Mouse (Mus musculus) heart, postnatal 14 days (tissue): ENCODE measurements around the gene Bad. TPM values are rescaled to one million over a fixed set of nuclear protein-coding genes. Genes with fewer than 3 reads are reported as not detected.
"Not testable (repeated sequence)": the region's sequence is repeated elsewhere in the genome, so short reads cannot be mapped to it uniquely, and the experiment has no call there.

Experiments used
- DNase-seq, 2 experiments: peaks; one replicate each; pipeline ENCODE4 v3.0.0; 2021 to 2022
- intact Hi-C: fragments of 180-260 bp; cut with DNase I; formaldehyde crosslinking; loops from one replicate; pipeline ENCODE4 v1.15.1; 2025
- total RNA-seq, 2 experiments: library from RNA; stranded (reverse); gene quantifications; 2 replicates each; pipeline ENCODE4 v1.2.3; 2021

Gene Bad
- total RNA-seq, 2 experiments from 2014 or later: 28.6 to 29.9 TPM

GRCm38 (mm10) chr19:6979001-6979479 lies 37.4 kb downstream of the Bad start:
- DNase-seq: peak; percentile 29 to 32
- intact Hi-C loops: loop anchor here (2.0 kb wide), 2 partner anchors 42 to 56 kb away; no protein-coding TSS in a partner anchor

DNA sequence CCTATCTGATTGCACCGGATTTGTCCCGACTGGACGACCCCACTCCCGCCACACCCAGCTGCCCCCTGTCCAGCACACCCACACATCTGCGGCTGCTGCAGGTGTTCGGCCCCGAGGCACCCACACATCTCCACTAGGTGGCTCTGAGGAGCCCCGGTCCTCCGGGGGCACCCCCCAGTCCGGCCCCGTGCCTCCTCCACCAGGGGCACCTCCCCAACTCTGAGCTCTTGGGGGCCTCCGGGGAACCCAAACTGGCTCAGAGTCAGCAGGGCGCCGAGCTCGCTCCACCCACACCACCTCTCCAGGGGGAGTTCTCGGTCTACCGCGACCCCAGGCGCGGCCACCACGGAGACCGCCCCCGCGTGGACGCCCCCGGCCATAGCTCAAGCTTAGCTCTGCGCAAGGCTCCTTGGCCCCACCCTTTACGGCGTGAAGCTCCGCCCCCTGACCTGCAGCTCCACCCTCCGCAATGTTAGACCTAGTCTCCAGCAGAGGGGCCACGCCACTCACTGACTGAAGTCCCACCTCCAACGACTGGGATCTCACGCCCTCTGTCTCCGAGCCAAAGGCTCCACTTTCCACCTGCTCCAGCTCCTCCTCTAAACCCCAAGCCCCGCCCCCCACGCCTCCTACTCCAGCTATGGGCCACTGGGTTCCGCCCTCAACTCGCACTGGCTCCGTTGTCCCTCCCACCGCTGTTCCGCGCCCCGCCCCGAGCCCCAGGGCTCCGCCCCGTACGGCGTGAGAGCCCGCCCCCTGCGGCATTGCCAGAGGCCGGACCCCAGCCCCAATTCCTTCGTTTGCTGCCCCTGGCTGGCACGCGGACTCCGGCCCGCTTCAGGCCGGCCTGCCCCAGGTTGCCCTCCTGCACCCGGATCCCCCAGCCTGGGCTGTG lies 38.1 kb downstream of the Bad start:
- peak; percentile 99 to 100 for DNase-seq
- intact Hi-C loops: loop anchor here (2.0 kb wide), 2 partner anchors 41 to 57 kb away; no protein-coding TSS in a partner anchor

GRCm38 (mm10) chr19:6980381-6981093 lies 38.9 kb downstream of the Bad start, which contains the start of gene Fkbp2:
Gene Fkbp2 (minus strand): TSS chr19:6980501.
- intact Hi-C loops: no loop called here

GRCm38 (mm10) chr19:6981465-6981864 lies 39.8 kb downstream of the Bad start:
- intact Hi-C loops: no loop called here
- no peak for DNase-seq

More at GRCm38 (mm10) chr19:6980381-6981093, 38.9 kb downstream of the Bad start, which contains the start of gene Fkbp2:
- peak; percentile 99 for DNase-seq

- DNase-seq: no peak
- intact Hi-C loops: no loop called here
Observed at GRCm38 (mm10) chr19:6983621-6984020, 42.0 kb downstream of the Bad start.

GRCm38 (mm10) chr19:6985300-6985699 lies 43.6 kb downstream of the Bad start:
- intact Hi-C loops: no loop called here
- no peak for DNase-seq

DNA sequence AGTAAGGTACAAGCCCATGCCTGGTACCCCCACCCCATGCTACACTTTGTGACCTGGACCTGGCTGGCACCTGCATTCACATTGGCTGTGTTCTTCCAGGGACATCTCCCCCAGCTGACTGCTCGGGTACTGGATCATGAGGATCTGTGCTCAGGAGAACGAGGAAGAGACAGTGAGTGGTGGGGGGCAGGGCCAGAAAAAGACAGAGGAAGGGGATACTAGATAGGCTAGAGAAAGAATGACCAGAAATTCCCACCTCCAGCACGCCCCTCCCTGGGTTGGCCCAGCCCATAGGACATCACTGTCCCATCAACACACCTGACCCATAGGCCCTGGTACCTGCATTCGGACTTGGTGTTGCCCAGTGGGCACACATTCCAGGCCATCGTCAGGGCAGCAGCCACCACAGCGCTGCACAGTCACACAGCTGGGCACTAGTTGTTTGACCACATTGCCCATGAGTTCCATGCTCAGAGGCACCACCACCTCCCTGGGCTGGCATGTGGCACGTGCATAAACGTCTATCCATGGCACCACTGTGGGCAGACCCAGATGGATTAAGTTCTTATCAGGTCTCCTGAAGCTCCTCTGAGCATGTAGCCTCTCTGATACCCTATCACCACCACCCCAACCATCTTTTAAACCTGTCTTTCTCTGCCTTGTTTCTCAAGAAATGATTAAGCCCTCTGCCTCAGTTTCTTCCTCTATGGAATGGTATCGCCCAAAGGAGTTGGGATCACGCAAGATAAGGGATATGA lies 44.5 kb downstream of the Bad start:
- intact Hi-C loops: no loop called here
- DNase-seq: no peak

DNA sequence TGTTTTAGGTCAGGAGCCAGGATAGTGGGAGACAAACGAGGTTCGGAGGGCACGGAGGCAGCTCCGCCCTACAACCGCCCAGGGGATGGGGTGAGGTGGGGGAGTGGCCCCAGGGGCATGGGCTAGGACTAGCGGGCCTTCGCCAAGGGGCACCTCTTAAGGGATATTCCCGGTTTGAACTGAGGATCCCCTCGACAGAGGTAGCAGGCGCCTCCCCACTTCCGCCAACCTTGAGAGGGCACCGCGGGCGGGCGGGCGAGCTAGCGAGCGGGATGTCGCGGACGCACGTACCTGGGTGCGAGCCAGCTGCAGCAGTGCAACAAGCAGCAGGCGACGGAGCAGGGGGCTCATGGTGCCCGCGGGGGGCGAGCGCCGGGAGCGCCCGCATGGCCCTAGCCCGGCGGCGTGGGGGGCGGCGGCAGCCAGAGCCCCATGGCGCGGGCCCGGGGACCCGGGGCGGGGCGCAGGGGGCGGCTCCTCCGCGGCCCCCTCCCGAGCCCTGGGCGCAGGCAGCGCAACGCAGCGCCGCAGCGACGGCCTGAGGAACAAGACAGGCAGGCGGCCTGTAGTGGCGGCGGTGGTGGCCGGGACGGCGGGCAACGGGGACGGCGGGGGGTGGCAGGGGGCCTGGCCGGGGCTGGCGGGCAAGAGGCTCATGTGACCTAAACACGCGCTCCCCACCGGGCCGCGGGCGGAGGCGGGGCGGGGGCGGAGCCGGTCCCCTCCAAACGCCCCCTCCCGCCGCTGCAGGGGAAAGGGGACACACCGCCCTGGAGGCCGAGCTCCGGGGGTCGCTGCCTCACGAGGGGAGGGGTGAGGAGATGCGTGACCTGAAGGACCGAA lies 45.6 kb downstream of the Bad start, which contains the start of gene Vegfb:
Gene Vegfb (minus strand): TSS at position 591 of the 843 bp plus-strand sequence.
- intact Hi-C loops: no loop called here

GRCm38 (mm10) chr19:6987904-6988285 lies 46.2 kb downstream of the Bad start:
- no peak for DNase-seq
- intact Hi-C loops: no loop called here

More for the DNA sequence above, 45.6 kb downstream of the Bad start, which contains the start of gene Vegfb:
- DNase-seq: peak; percentile 74 to 77

DNA sequence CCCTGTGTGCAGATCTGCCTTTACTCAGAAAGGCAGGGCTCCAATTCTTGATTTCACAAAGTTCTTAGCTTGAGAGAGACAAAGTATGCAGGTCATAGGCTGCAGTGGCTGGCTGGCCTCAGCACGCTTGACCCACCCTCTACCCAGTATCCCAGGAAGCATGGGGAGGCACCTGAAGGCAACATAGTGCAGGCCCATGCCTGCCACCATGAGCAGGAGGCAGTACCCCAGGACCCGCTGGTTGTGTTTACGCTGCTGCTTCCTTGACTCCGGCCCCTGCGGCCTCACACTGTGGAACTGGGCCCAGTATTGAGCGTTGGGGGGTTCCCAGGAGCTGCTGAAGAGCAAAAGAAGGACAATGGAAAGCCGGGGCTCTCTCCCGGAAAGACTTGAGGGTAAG lies 47.6 kb downstream of the Bad start:
- intact Hi-C loops: no loop called here
- no peak for DNase-seq

DNA sequence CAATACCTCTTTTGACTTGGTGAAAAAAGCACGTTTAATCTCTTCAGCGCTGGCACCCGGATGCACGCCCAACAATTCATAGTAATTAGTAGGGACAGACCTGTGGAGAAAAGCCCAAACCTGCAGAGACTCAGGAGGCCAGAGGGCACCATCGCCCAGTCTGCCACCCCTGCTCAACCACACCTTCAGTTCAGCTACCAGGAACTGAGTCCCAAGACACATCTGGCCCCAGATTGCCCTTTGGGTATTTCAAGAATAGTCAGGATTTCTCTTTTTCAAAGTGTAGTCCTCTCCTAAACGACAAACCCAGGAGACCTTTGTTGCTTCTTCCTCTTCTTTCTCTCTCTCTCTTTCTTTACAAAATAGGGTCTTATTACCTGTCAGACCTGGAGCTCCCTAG lies 49.1 kb downstream of the Bad start:
- intact Hi-C loops: no loop called here

DNA sequence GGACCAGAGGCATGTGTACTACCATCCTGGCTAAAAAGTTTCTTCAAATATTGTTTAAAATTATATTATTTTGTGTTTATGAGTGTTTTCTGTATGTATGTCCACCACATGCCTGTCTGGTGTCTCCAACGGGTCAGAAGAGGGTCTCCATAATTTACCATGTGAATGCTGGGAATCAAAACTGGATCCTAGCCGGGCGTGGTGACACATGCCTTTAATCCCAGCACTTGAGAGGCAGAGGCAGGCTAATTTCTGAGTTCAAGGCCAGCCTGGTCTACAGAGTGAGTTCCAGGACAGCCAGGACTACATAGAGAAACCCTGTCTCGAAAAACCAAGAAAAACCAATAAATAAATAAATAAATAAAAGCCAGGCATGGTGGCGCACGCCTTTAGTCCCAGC lies 49.5 kb downstream of the Bad start:
- DNase-seq, intact Hi-C loops: not testable (repeated sequence)

More for the DNA sequence above, 49.1 kb downstream of the Bad start:
- no peak for DNase-seq

- intact Hi-C loops: no loop called here
- DNase-seq: peak; percentile 94 to 95
Observed at GRCm38 (mm10) chr19:6992011-6992858, 50.6 kb downstream of the Bad start, which contains the start of gene Dnajc4. Gene Dnajc4 (minus strand): TSS chr19:6992572.

GRCm38 (mm10) chr19:6993011-6993770 lies 51.5 kb downstream of the Bad start:
- DNase-seq: no peak
- intact Hi-C loops: no loop called here

DNA sequence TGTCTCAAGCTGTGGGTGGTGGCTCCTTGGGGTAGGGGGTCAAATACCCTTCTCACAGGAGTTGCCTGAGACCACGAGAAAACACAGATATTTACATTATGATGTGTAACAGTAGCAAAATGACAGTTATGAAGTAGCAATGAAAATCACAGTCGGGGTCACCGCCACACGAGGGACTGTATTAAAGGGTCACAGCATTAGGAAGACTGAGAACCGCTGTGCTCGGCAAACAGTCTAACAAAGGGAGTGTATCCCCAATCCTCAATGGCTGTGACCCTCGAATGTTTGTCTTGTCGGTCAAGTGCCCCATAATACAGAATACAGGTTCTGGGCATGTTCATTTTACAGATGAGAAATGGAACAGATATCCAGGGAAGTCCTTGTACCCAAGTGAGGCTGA lies 52.3 kb downstream of the Bad start:
- intact Hi-C loops: no loop called here
- DNase-seq: no peak

DNA sequence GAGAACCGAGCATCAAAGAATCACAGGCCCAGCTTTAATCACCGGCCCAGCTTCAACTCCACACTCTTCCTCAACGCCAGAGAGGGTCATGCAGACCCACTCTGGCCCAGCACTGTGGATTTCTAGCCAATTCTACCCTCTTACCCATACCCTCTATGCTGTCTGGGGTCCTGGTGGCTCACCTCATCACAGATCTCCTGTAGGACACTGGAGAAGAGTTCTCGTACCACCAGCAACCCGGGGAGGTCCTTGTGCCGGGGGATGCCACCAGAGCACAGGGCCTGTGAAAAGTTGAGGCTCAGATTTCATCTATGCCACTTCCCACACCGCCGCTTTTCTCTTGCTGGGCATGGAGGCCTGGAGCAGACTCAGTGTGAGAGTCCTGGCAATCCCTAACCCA lies 52.8 kb downstream of the Bad start:
- no peak for DNase-seq

GRCm38 (mm10) chr19:6995255-6995991 lies 53.8 kb downstream of the Bad start:
- intact Hi-C loops: loop anchor here (5.0 kb wide), 1 partner anchor 37 kb away; no protein-coding TSS in a partner anchor
- no peak for DNase-seq

More for the DNA sequence above, 52.8 kb downstream of the Bad start:
- intact Hi-C loops: no loop called here
